Mouse (Mus musculus) lung, embryonic 14.5 days (tissue): ENCODE results near the gene Tbca. TPM values are rescaled to one million over a fixed set of nuclear protein-coding genes. Genes with fewer than 3 reads are reported as not detected.

Experiments used
- ATAC-seq: fragments of 200-750 bp; cut with Nextera tagmentation; 2 replicates; pipeline ENCODE4 v1.8.0; 2017; ENCODE audit warnings: mild to moderate bottlenecking, moderate TSS enrichment, moderate library complexity; ENCODE audit not compliant: insufficient read depth
- DNase-seq: peaks from one replicate; pipeline ENCODE4 v3.0.0-alpha.2; 2015
- H3K27ac ChIP-seq: fragments of 300-500 bp; sonication (generic); 2 replicates; pipeline ENCODE4 v1.5.1; 2014; ENCODE audit warnings: low read depth, mild to moderate bottlenecking, moderate library complexity
- H3K27me3 ChIP-seq: fragments of 300-500 bp; sonication (generic); 2 replicates; pipeline ENCODE4 v1.6.1; 2014; ENCODE audit warnings: low read length, control low read depth; ENCODE audit not compliant: insufficient read depth
- H3K36me3 ChIP-seq: fragments of 300-500 bp; sonication (generic); 2 replicates; pipeline ENCODE4 v1.6.1; 2014; ENCODE audit warnings: control low read depth; ENCODE audit not compliant: insufficient read depth
- H3K4me1 ChIP-seq: fragments of 300-500 bp; sonication (generic); 2 replicates; pipeline ENCODE4 v1.6.1; 2014; ENCODE audit warnings: antibody characterized with exemption, control low read depth; ENCODE audit not compliant: insufficient read depth
- H3K4me2 ChIP-seq: fragments of 300-500 bp; sonication (generic); 2 replicates; pipeline ENCODE4 v1.6.1; 2014; ENCODE audit warnings: mild to moderate bottlenecking
- H3K4me3 ChIP-seq: fragments of 300-500 bp; sonication (generic); 2 replicates; pipeline ENCODE4 v1.5.1; 2014; ENCODE audit warnings: low read depth, low read length
- H3K9ac ChIP-seq: fragments of 300-500 bp; sonication (generic); 2 replicates; pipeline ENCODE4 v1.6.1; 2014
- H3K9me3 ChIP-seq: fragments of 300-500 bp; sonication (generic); 2 replicates; pipeline ENCODE4 v1.6.1; 2016; ENCODE audit warnings: low read depth, low read length, control low read depth
- CTCF ChIP-seq: IDR thresholded peaks from 2 replicates; pipeline ENCODE4 v1.5.1; 2016; ENCODE audit warnings: antibody characterized with exemption, low read depth
- WGBS: fragments of 180-500 bp; shearing (Covaris S2); extraction: QIAGEN DNeasy Blood & Tissue Kit; methylation state at CpG from one replicate; pipeline ENCODE4 v1.1.7; 2014; 5-methylcytosine and 5-hydroxymethylcytosine counted together
- polyA plus RNA-seq: library from polyadenylated mRNA; unstranded; fragments of >200 nt; fragmentation: Nextera tagmentation; extraction: Ambion mirVana; gene quantifications from 2 replicates; pipeline ENCODE4 v1.2.1, GENCODE M21; 2014

The Tbca gene
- 235 and 241 TPM in 2 replicates for polyA plus RNA-seq

DNA sequence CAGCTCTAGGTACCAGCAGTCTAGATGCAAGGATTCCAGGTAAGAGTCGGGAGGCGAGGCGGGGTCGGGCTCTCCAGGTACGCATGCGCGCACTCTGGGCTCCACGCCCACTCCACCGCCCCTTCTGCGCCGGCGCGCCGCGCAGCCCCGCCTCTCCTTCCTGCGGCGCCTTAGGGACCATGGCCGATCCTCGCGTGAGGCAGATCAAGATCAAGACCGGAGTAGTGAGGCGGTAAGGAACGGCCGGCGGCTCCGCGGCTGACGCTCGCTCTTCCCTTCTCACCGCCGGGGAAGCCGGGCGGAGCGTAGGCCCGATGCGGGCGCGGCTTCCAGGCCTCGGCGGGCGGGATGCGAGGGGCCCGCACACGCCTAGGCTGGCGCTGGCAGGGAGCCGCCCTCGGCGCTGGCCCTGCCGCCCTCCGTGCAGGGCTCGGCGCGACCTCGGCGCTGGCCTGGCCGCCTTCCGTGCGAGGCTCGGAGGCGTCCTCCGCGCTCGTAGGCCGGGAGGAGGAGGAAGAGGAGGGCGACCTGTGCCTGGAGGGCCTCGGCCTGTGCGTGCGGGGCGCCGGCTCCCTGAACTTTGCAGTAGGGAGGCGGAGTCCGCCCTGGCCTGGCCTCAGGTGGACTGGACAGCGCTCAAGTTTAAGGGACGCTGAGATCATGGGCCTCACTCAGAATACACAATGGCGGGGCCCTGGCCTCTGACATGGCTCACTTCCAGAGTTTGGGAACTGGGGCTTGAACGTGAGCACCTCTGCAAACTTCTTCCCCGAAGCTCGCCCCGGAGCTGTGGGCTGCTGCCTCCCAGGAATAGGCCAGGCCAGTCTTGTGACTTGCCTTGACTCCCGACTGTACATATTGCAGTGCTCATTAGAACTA, at the start of gene Tbca:
TSS of gene Tbca (plus strand) at position 140 of the 879 bp plus-strand sequence.
- under 1% methylated on average over 80 of the region's 81 CpGs for WGBS

DNA sequence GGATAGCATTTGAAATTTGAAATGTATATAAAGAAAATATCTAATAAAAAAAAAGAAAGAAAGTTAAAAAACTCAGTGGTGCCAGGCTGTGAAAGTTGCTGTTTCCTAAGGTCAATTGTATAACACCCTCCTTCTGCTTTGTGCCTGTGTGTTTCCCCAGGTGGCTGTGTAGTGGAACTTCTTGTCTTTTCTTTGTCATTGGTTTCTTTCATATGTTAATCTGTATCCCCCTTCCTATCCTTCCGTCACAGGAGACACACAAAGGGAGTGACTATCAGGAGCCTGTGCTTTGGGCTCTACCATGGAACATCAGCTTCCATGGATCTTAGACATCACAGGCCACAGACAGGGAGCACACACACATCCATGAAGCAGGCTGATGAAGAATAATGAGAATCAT, 43.5 kb upstream of the Tbca start:
- Histone ChIP-seq H3K27ac (no peak overlapping the region), H3K4me1 (no peaks in the 10 kb centered on the region), H3K9ac (no peak overlapping the region), H3K4me2 (no peak overlapping the region), H3K9me3 (no peaks in the 10 kb centered on the region), H3K27me3 (no peaks in the 10 kb centered on the region), H3K36me3 (no peaks in the 10 kb centered on the region), H3K4me3 (no peak overlapping the region)
- 61% methylated on average over 1 of the region's 1 CpGs for WGBS
- ATAC-seq (no peak), DNase-seq (no peak)
- no peak for TF ChIP-seq CTCF

More for the DNA sequence above, at the start of gene Tbca:
- H3K4me3 ChIP-seq: peak within 1 kb of the TSS; percentile 94
- peaks cover 4% of the 10 kb centered on the region; the same call in 1 of the 2 replicates for H3K27me3 ChIP-seq
- no peak for TF ChIP-seq CTCF
- peak within 1 kb of the TSS; percentile 86 for H3K4me2 ChIP-seq
- peak within 1 kb of the TSS; percentile 93 for H3K9ac ChIP-seq
- no peaks in the 10 kb centered on the region for H3K9me3 ChIP-seq
- H3K27ac ChIP-seq: peak within 1 kb of the TSS; percentile 75
- H3K4me1 ChIP-seq: peaks cover 4% of the 10 kb centered on the region; the same call in 1 of the 2 replicates
- no peaks in the 10 kb centered on the region for H3K36me3 ChIP-seq
- peak; percentile 97 for ATAC-seq
- peak; percentile 94 for DNase-seq

DNA sequence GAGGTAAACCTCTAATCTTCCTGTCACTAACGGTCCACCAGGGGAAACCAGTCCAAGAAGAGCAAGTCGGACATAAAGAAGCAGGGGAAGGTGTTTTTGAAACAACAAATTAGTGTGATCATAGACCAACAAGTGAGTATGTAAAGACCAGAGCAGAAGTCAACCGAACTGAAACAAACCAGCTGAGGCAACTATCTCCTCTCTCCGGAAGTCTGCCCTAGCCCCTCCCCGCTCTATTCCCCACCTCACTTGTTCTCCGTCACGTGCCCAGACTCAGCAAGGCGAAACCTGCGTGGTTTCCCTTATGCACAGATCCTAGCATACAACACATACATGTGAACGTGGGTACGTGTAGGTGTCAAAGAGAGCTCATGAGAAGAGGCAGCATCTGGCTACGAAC, 22.9 kb upstream of the Tbca start:
- no peak for ATAC-seq
- 80% methylated on average over 12 of the region's 12 CpGs for WGBS
- no peak for TF ChIP-seq CTCF
- Histone ChIP-seq H3K9me3 (no peaks in the 10 kb centered on the region), H3K4me3 (no peak overlapping the region), H3K4me2 (no peak overlapping the region), H3K4me1 (no peaks in the 10 kb centered on the region), H3K9ac (no peak overlapping the region), H3K27me3 (no peaks in the 10 kb centered on the region), H3K27ac (no peak overlapping the region), H3K36me3 (no peaks in the 10 kb centered on the region)
- DNase-seq: no peak

DNA sequence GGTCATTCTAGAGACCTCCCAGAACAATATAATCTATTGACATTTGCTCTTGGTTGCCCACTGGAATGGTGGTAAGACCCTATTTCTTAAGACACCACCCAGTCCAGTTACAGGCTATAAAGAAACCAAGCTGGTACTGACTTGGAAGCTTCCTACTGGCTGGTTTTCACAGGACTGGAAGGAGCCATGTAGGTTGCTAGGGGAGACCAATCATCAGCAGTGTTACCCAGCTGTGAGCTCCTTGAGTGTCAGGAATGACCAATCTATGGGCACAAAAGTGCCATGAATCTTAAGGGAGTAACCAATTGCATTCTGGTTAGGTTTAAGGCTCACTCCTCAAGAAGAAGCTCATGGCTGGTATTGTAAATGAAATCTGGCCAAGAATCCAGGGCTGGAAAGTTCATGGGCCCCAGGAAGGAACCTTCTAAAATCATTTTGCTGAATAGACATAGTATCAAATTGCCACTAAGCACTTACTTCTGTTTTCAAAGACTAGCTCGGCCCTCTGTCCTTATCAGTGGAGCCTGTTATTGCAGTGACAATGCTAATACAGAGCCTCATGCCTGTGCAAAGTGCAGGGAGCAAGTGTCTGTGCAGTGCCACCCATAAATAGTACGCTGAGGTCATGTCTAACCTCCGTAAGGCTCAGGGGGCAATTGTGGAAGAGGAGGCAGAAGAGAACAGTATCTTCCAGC, 20.1 kb upstream of the Tbca start:
- 51% methylated on average over 3 of the region's 3 CpGs for WGBS
- Histone ChIP-seq H3K27me3 (no peaks in the 10 kb centered on the region), H3K4me1 (no peaks in the 10 kb centered on the region), H3K9ac (no peak overlapping the region), H3K9me3 (no peaks in the 10 kb centered on the region), H3K4me3 (no peak overlapping the region), H3K4me2 (no peak overlapping the region), H3K27ac (no peak overlapping the region), H3K36me3 (no peaks in the 10 kb centered on the region)
- no peak for DNase-seq
- TF ChIP-seq CTCF: no peak
- no peak for ATAC-seq

DNA sequence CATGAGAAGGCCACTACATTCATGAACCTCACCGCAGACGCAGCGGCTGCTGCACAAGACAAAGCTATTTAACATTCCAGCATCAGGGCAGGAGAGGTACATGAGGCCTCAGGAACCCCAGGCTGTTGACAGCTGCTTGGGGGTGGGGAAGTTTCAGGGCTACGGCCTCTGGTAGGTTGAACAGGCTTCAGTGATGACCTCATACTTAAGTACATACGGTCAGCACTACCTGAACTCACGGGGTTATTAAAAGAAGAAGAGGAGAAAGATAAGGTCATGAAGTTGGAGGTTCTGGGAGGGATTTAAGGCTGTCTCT, 19.6 kb upstream of the Tbca start:
- Histone ChIP-seq H3K9me3 (no peaks in the 10 kb centered on the region), H3K4me1 (no peaks in the 10 kb centered on the region), H3K4me2 (no peak overlapping the region), H3K27ac (no peak overlapping the region), H3K4me3 (no peak overlapping the region), H3K27me3 (no peaks in the 10 kb centered on the region), H3K36me3 (no peaks in the 10 kb centered on the region), H3K9ac (no peak overlapping the region)
- WGBS: 35% methylated on average over 6 of the region's 6 CpGs
- DNase-seq: no peak
- no peak for ATAC-seq
- TF ChIP-seq CTCF: no peak

DNA sequence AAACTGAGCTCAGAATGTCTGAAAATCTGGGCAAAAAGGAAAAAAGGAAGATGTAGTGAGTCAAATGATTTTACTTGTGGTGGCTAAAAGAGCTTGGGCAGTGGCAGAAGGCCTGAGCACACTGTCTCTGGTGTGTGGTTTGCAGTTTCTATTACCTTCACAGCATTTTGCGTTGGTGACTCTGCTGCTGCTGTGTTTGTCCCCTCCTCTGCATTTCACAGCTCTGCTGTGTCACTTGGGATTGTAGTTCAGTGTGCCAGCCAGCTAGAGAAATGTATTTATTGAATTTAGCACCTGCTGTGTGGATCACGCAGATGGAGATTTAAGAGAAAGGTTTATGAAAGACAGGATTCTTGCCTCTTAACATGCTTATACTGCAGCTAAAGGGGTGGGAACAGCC, 1.8 kb upstream of the Tbca start:
- Histone ChIP-seq H3K9me3 (no peaks in the 10 kb centered on the region), H3K9ac (no peak overlapping the region), H3K4me1 (peaks cover 4% of the 10 kb centered on the region; the same call in 1 of the 2 replicates), H3K27ac (no peak overlapping the region), H3K36me3 (no peaks in the 10 kb centered on the region), H3K4me2 (no peak overlapping the region), H3K4me3 (no peak overlapping the region), H3K27me3 (peaks cover 4% of the 10 kb centered on the region; the same call in 1 of the 2 replicates)
- TF ChIP-seq CTCF: no peak
- no peak for DNase-seq
- 68% methylated on average over 2 of the region's 2 CpGs for WGBS
- no peak for ATAC-seq

DNA sequence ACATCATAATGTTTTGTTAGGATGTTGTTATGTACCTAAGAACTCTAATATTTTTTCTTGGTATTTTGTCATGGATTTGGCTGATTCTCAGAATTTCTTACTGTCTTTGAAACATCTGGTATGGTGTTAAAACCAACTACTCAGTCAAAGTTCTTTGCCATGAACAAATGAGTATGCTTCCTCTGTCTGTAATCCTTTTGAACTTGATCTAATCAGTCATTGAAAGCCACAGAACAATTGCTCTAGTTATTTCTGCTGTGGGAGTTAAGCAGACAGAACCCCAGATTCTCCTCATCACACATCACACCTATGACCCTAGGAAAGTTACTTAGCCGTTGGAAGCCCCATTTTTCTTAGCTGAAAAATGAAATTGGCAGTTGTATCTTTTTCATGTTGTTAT, 6.0 kb downstream of the Tbca start:
- Histone ChIP-seq H3K4me3 (no peak overlapping the region), H3K9ac (no peak overlapping the region), H3K9me3 (no peaks in the 10 kb centered on the region), H3K27me3 (no peaks in the 10 kb centered on the region), H3K36me3 (no peaks in the 10 kb centered on the region), H3K4me2 (no peak overlapping the region), H3K4me1 (peaks cover 4% of the 10 kb centered on the region; the same call in 1 of the 2 replicates), H3K27ac (no peak overlapping the region)
- TF ChIP-seq CTCF: no peak
- no peak for ATAC-seq
- DNase-seq: no peak
- 47% methylated on average over 1 of the region's 1 CpGs for WGBS
